Mouse (Mus musculus) limb, embryonic 13.5 days (tissue): ENCODE measurements around the gene Acap3. TPM values are rescaled to one million over a fixed set of nuclear protein-coding genes. Genes with fewer than 3 reads are reported as not detected.

ENCODE experiments used
- ATAC-seq: fragments of 200-750 bp; cut with Nextera tagmentation; 2 replicates; pipeline ENCODE4 v1.8.0; 2017; ENCODE audit warnings: low read depth, moderate number of reproducible peaks, moderate TSS enrichment; ENCODE audit not compliant: low FRiP score
- H3K27ac ChIP-seq: fragments of 300-500 bp; sonication (generic); 2 replicates; pipeline ENCODE4 v1.5.1; 2015; ENCODE audit warnings: inconsistent platforms, mild to moderate bottlenecking, moderate library complexity
- H3K27me3 ChIP-seq: fragments of 300-500 bp; sonication (generic); 2 replicates; pipeline ENCODE4 v1.6.1; 2015; ENCODE audit warnings: mild to moderate bottlenecking, inconsistent platforms
- H3K36me3 ChIP-seq: fragments of 300-500 bp; sonication (generic); 2 replicates; pipeline ENCODE4 v1.6.1; 2015; ENCODE audit warnings: inconsistent platforms, mild to moderate bottlenecking, moderate library complexity
- H3K4me1 ChIP-seq: fragments of 300-500 bp; sonication (generic); 2 replicates; pipeline ENCODE4 v1.6.1; 2015; ENCODE audit warnings: inconsistent platforms
- H3K4me2 ChIP-seq: fragments of 300-500 bp; sonication (generic); replicated peaks from 2 replicates; pipeline ENCODE4 v1.6.1; 2015; ENCODE audit warnings: inconsistent platforms, mild to moderate bottlenecking, moderate library complexity
- H3K4me3 ChIP-seq: fragments of 300-500 bp; sonication (generic); 2 replicates; pipeline ENCODE4 v1.5.1; 2015; ENCODE audit warnings: moderate library complexity, mild to moderate bottlenecking, inconsistent platforms
- H3K9ac ChIP-seq: fragments of 300-500 bp; sonication (generic); 2 replicates; pipeline ENCODE4 v1.6.1; 2015; ENCODE audit warnings: mild to moderate bottlenecking, inconsistent platforms
- H3K9me3 ChIP-seq: fragments of 300-500 bp; sonication (generic); 2 replicates; pipeline ENCODE4 v1.6.1; 2016; ENCODE audit warnings: inconsistent platforms
- WGBS: fragments of 180-500 bp; shearing (Covaris S2); methylation state at CpG from one replicate; pipeline ENCODE4 v1.1.7; 2015; 5-methylcytosine and 5-hydroxymethylcytosine counted together
- polyA plus RNA-seq: library from polyadenylated mRNA; unstranded; fragments of >200 nt; fragmentation: Nextera tagmentation; extraction: Ambion mirVana; gene quantifications from 2 replicates; pipeline ENCODE4 v1.2.1, GENCODE M21; 2015

Acap3 gene
- polyA plus RNA-seq, 1 experiment from 2014 or later: 19.4 TPM

DNA sequence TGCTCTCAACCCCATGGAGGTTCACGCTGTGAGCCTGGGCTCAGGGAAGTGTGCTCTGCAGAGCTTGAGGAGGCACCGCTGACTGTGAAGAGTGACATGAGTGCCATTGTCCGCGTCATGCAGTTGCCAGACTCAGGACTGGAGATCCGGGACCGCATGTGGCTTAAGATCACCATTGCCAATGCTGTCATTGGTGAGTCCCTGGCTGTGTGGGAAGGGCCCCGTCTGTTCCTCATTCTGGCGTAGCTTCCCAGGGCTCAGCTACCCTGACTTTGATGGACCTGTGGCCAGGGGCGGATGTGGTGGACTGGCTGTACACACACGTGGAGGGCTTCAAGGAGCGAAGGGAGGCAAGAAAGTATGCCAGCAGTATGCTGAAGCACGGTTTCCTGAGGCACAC is 35.6 kb upstream of the Acap3 start:
- Histone ChIP-seq H3K27me3 (no peaks in the 10 kb centered on the region), H3K9ac (no peak overlapping the region), H3K4me3 (no peak overlapping the region), H3K4me2 (no peak overlapping the region), H3K27ac (no peak overlapping the region), H3K9me3 (no peaks in the 10 kb centered on the region), H3K36me3 (peaks cover 72% of the 10 kb centered on the region), H3K4me1 (no peaks in the 10 kb centered on the region)
- 91% methylated on average over 12 of the region's 12 CpGs for WGBS
- no peak for ATAC-seq

DNA sequence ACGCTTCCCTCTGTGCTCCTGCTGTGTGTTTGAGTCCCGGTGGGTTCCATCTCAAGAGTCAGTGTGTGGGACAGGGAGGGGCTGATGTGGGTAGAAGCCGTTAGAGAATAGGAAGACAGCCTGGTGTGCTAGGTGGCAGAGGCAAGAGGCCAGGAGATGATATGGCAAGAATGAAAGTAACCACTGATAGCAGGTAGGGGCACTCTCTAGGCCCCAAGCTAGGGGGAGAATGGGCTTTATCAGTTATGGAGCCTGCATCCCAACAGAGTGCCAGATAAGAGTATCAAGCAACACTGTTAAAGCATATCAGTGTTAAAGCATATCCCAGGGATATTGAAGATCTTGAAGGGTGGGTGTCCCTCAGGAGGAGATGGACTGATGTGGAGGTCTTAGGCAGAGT is 34.7 kb upstream of the Acap3 start:
- no peaks in the 10 kb centered on the region for H3K9me3 ChIP-seq
- no peaks in the 10 kb centered on the region for H3K4me1 ChIP-seq
- no peaks in the 10 kb centered on the region for H3K27me3 ChIP-seq
- H3K9ac ChIP-seq: no peak overlapping the region
- H3K36me3 ChIP-seq: peaks cover 78% of the 10 kb centered on the region
- 72% methylated on average over 3 of the region's 3 CpGs for WGBS
- no peak overlapping the region for H3K4me2 ChIP-seq
- H3K4me3 ChIP-seq: no peak overlapping the region
- no peak overlapping the region for H3K27ac ChIP-seq
- ATAC-seq: no peak

DNA sequence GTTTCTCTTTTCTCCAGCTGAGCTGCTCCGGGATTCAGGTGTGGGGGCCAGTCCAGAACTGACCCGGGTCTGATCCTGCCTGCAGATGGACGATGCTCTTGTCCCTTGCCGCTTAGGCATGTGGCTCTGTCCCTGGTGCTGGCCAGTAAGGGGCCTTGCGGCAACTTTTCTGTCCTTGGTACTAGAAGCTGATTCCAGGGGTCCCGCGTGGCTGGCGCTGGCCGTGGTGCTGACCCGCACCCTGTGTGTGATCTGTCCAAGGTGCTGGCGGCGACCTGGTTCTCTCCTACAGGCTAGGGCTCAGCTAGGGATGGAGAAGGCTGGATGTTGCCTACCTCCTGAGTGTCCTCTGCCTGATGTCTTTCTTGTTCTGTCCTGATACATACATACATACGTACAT is 32.3 kb upstream of the Acap3 start:
- no peak overlapping the region for H3K27ac ChIP-seq
- H3K27me3 ChIP-seq: no peaks in the 10 kb centered on the region
- H3K9ac ChIP-seq: no peak overlapping the region
- peak; percentile 64; the same call in 1 of the 2 replicates for ATAC-seq
- H3K4me2 ChIP-seq: no peak overlapping the region
- WGBS: 16% methylated on average over 13 of the region's 13 CpGs
- no peaks in the 10 kb centered on the region for H3K4me1 ChIP-seq
- H3K9me3 ChIP-seq: no peaks in the 10 kb centered on the region
- H3K4me3 ChIP-seq: no peak overlapping the region
- peaks cover 66% of the 10 kb centered on the region for H3K36me3 ChIP-seq

DNA sequence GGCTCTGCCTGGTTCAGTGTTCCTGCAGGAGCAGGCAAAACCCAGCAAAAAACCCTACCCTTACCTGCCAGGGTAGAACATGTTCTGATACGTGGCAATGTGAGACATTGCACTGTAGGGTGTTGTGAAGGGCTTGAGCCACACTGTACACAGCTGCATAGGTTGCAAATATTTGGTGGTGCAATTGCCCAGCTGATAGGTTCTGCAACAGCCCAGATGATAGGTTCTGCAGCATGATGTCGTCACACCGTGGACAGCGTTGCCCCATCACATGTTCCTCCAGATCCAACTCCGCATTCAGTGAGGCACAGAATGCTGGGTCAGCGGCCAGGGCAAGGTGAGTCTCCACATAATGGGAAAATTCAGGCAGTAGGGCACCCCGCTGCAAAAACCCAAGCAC is 29.8 kb upstream of the Acap3 start:
- no peak overlapping the region for H3K27ac ChIP-seq
- whole genome bisulfite sequencing: 91% methylated on average over 7 of the region's 7 CpGs

DNA sequence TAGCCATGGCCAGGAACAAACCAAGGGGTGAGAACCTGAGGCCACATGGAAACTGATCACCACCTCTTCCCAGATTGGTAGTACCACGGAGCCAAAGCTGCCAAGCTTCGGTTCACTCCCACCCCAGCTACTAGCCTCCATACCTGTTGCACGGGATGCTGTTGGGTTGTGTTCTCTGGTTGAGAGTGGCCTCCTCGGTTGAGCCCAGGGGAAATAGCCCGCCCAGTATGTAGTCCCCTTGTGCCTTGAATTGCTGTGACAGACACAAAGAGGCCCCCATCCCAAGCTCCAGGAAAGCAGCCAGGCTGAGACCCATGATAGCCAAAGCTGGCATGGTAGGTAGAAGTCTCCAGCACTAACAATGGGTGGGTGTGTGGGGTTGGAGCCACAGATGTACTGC is 28.6 kb upstream of the Acap3 start, which contains the start of gene Tas1r3:
Gene Tas1r3 (minus strand): TSS at position 362 of the 400 bp plus-strand sequence.
- Histone ChIP-seq H3K9ac (no peak within 1 kb of the TSS), H3K27me3 (no peaks in the 10 kb centered on the region), H3K4me1 (peaks cover under 1% of the 10 kb centered on the region; the same call in 1 of the 2 replicates), H3K4me2 (no peak within 1 kb of the TSS), H3K9me3 (no peaks in the 10 kb centered on the region), H3K27ac (no peak within 1 kb of the TSS), H3K4me3 (no peak within 1 kb of the TSS), H3K36me3 (peaks cover 57% of the 10 kb centered on the region)
- no peak for ATAC-seq
- 74% methylated on average over 5 of the region's 5 CpGs for WGBS

More for the DNA sequence above, 29.8 kb upstream of the Acap3 start:
- Histone ChIP-seq H3K9me3 (no peaks in the 10 kb centered on the region), H3K4me1 (no peaks in the 10 kb centered on the region), H3K27me3 (no peaks in the 10 kb centered on the region), H3K4me3 (no peak overlapping the region), H3K4me2 (no peak overlapping the region), H3K36me3 (peaks cover 65% of the 10 kb centered on the region), H3K9ac (no peak overlapping the region)
- ATAC-seq: no peak

DNA sequence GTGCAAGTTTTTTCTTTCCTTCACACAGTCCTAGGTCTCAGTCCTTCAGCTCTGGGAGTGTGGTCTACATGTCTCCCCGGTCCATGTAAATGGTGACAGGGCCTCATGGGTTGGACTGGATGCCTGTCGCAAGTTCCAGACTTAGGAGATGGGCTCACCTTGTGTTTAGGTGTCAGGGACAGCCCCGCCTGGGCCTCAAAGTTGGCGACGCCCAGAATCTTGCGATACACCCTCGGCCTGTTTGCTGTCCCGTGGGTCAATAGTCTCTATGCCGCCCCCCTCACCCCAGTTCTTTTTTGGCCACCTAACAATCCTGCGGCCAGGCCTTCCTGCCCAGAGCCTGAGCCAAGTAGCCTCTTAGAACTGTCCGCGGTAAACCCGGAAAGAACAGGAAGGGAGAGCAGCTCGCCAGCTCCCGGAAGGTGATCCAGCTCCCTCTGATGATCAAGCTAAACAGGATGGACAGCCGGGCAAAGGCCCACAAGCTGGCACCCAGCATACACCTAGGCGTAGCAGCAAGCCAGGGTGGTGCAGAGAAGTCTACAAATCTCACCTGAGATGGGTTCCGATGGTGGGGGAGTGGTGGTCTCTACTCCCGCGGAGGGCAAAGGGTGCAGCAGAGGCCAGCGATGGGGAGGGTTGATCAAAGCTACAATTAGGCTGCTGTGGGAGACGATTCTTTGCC is 22.9 kb upstream of the Acap3 start:
- Histone ChIP-seq H3K4me2 (peak overlapping the region; percentile 94), H3K27ac (no peak overlapping the region), H3K9ac (peak overlapping the region; percentile 84), H3K36me3 (peaks cover 43% of the 10 kb centered on the region), H3K4me1 (peaks cover 22% of the 10 kb centered on the region), H3K9me3 (no peaks in the 10 kb centered on the region), H3K27me3 (no peaks in the 10 kb centered on the region), H3K4me3 (peak overlapping the region; percentile 75)
- 9% methylated on average over 22 of the region's 22 CpGs for WGBS
- peak; percentile 10; the same call in 1 of the 2 replicates for ATAC-seq

DNA sequence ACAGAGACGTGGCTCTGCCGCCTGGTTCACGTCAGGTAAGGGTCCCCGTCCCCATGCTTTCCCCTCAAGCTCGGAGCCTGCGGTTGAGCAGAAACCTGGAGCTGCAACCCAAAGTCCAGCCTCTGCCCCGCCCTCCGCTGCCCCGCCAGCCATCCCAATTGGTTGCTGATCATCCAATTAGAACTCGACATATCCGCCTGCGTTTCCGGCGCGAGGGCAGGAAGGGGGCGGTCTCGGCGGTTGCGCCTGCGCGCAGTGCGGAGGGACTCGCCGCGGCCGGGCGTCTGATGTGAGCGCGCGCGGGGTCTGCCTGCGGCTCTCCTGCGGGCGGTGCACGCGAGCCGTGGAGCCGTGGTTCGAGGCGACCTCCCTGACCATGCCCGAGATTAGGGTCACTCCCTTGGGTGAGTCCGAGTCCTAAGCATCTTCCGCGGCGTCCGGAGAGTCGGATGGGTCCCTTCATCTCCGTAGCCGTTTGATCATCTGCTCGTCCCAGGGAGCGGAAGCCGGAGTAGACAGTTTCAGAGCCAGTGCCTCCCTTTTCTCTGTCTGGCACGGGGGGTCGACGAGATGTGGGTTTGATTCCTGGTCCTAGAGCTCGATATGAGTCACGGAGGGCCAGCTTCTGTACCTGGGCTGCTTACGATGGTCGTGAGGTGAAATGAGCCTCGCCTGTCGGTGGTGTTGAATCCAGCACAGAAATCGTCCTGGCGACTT is 22.1 kb upstream of the Acap3 start, which contains the start of the genes Cptp and Ints11:
Gene Cptp (minus strand): TSS at position 124 of the 717 bp plus-strand sequence.
Gene Ints11 (plus strand): TSS at position 230 of the 717 bp plus-strand sequence.
- Histone ChIP-seq H3K4me1 (peaks cover 22% of the 10 kb centered on the region), H3K36me3 (peaks cover 50% of the 10 kb centered on the region), H3K9ac (peak within 1 kb of the TSS; percentile 85), H3K4me2 (peak within 1 kb of the TSS; percentile 94), H3K27ac (peak within 1 kb of the TSS; percentile 49; the same call in 1 of the 2 replicates), H3K4me3 (peak within 1 kb of the TSS; percentile 75), H3K27me3 (no peaks in the 10 kb centered on the region), H3K9me3 (no peaks in the 10 kb centered on the region)
- WGBS: under 1% methylated on average over 63 of the region's 63 CpGs
- peak; percentile 96 for ATAC-seq

DNA sequence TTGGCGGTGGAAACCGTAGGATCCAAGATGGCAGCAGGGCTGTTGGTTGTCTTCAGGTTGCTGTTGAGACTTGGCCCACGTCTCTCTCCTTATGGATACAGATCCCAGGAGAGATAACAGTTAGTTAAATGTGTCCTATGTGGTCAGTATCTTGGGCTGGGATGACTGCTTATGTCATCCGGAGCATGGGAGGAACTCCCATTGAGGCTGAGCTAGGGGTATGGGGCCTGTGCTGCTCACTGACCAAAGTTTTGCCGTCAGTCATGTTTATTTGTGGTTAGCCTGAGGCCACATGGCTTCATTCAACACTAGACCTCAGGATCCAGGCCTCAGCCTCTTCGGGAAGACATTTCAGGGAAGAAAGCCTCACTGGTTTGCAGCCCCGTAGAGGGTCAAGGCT is 20.2 kb upstream of the Acap3 start:
- Histone ChIP-seq H3K36me3 (peaks cover 45% of the 10 kb centered on the region), H3K27me3 (no peaks in the 10 kb centered on the region), H3K4me3 (no peak overlapping the region), H3K9me3 (no peaks in the 10 kb centered on the region), H3K4me1 (peaks cover 22% of the 10 kb centered on the region), H3K27ac (no peak overlapping the region), H3K9ac (0 out of 2 replicates have a peak overlapping the region, but pooled peaks have one; percentile 0), H3K4me2 (no peak overlapping the region)
- 92% methylated on average over 7 of the region's 7 CpGs for WGBS
- no peak for ATAC-seq

DNA sequence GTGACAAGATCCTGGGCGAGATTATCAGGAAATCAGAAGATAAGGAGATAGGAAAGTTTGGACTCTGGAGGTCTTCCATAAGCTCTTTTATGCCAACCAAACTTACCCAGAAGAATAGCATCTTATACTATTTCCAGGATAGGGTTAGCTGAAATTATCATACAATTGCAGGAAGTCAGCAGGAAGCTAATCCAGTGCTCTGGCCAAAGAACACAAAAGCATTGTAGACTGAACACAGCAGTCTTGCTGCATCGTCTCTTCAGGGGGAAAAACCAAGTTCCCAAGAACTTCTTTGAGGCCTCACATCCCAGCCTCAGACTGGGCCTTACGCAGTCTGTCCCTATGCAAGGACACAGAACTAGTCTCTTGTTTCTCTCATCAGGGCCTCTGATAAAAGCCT is 8.0 kb upstream of the Acap3 start:
- Histone ChIP-seq H3K4me1 (no peaks in the 10 kb centered on the region), H3K36me3 (peaks cover 57% of the 10 kb centered on the region), H3K4me3 (no peak overlapping the region), H3K4me2 (no peak overlapping the region), H3K27ac (peak overlapping the region; percentile 11; the same call in 1 of the 2 replicates), H3K9ac (no peak overlapping the region), H3K9me3 (no peaks in the 10 kb centered on the region), H3K27me3 (no peaks in the 10 kb centered on the region)
- WGBS: 77% methylated on average over 3 of the region's 3 CpGs
- ATAC-seq: no peak

DNA sequence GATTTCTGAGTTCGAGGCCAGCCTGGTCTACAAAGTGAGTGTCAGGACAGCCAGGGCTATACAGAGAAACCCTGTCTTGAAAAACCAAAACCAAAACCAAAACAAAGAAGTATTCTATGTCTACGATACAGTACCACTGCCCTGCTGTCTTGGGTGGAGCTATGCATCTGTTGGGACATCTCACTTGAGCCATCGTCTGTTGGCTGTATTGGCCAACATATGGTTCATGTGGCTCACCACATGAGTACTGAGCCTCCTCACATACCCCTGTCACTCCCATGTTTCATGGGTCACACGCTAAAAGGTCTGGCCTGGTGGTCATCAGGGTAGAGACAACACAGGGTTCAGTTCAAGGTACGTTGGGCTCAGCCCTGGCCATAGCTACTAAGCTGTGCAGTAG is 5.3 kb upstream of the Acap3 start:
- no peaks in the 10 kb centered on the region for H3K9me3 ChIP-seq
- ATAC-seq: no peak
- H3K27me3 ChIP-seq: no peaks in the 10 kb centered on the region
- H3K4me2 ChIP-seq: no peak overlapping the region
- peaks cover 12% of the 10 kb centered on the region for H3K4me1 ChIP-seq
- H3K27ac ChIP-seq: no peak overlapping the region
- H3K9ac ChIP-seq: no peak overlapping the region
- peaks cover 65% of the 10 kb centered on the region for H3K36me3 ChIP-seq
- H3K4me3 ChIP-seq: no peak overlapping the region
- WGBS: 95% methylated on average over 5 of the region's 5 CpGs

DNA sequence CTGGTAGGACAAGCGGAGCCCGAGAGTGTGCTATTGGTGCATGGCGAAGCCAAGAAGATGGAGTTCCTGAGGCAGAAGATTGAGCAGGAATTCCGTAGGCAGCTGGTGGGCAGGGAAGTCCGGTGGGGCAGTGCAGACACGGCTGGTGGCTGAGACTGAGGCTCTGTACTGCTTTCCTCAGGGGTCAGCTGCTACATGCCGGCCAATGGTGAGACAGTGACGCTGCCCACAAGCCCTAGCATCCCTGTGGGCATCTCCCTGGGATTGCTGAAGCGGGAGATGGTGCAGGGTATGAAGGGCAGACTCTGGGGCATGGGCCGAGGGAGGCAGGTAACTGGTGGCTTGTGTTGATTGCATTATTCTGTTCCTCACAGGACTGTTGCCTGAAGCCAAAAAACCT is 3.9 kb upstream of the Acap3 start:
- Histone ChIP-seq H3K27me3 (no peaks in the 10 kb centered on the region), H3K4me3 (no peak overlapping the region), H3K9me3 (no peaks in the 10 kb centered on the region), H3K9ac (no peak overlapping the region), H3K4me2 (no peak overlapping the region), H3K27ac (no peak overlapping the region), H3K36me3 (peaks cover 65% of the 10 kb centered on the region), H3K4me1 (peaks cover 14% of the 10 kb centered on the region)
- WGBS: 87% methylated on average over 10 of the region's 10 CpGs
- no peak for ATAC-seq

DNA sequence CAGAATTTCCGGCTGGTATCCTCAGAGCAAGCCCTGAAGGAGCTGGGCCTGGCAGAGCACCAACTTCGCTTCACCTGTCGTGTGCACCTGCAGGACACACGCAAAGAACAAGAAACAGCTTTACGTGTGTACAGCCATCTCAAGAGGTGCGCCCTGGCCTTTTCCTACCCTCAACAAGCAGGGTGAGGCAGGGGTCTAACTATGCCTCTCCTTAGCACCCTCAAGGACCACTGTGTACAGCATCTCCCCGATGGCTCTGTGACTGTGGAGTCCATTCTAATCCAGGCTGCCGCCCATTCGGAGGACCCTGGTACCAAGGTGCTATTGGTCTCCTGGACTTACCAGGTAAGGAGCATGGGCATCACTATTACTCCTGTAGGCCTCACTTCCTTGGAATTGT is 3.4 kb upstream of the Acap3 start:
- 95% methylated on average over 9 of the region's 9 CpGs for WGBS
- Histone ChIP-seq H3K4me2 (no peak overlapping the region), H3K27ac (no peak overlapping the region), H3K9ac (no peak overlapping the region), H3K36me3 (peaks cover 65% of the 10 kb centered on the region), H3K4me1 (peaks cover 19% of the 10 kb centered on the region), H3K4me3 (no peak overlapping the region), H3K9me3 (no peaks in the 10 kb centered on the region), H3K27me3 (no peaks in the 10 kb centered on the region)
- ATAC-seq: no peak
